Mouse (Mus musculus) induced T-regulatory cell, adult 2 months (primary cell): ENCODE results near the gene Cdkn1b.
A peak's percentile ranks its signal among the peaks of the same experiment; 100 is the strongest.

Source experiments
- DNase-seq: peaks from one replicate; pipeline ENCODE4 v3.0.0-alpha.2; 2012; ENCODE audit warnings: low read depth

Gene Cdkn1b

GRCm38 (mm10) chr6:134930383-134930782, 10.2 kb downstream of the Cdkn1b start:
- peak; percentile 56 for DNase-seq

GRCm38 (mm10) chr6:134931146-134931545, 10.9 kb downstream of the Cdkn1b start:
- DNase-seq, result peak; percentile 67

- peak; percentile 74 for DNase-seq
Measured at GRCm38 (mm10) chr6:134932486-134933206, 12.4 kb downstream of the Cdkn1b start.

GRCm38 (mm10) chr6:134933207-134933558, 13.0 kb downstream of the Cdkn1b start:
- DNase-seq, result no peak

- DNase-seq, result peak; percentile 28
Measured at GRCm38 (mm10) chr6:134934305-134934704, 14.1 kb downstream of the Cdkn1b start.

- DNase-seq, result no peak
Measured at GRCm38 (mm10) chr6:134939781-134940180, 19.6 kb downstream of the Cdkn1b start.

GRCm38 (mm10) chr6:134943759-134944407, 23.7 kb downstream of the Cdkn1b start:
- DNase-seq, result no peak

- peak; percentile 37 for DNase-seq
Measured at GRCm38 (mm10) chr6:134946054-134946453, 25.9 kb downstream of the Cdkn1b start.

- peak; percentile 80 for DNase-seq
Measured at GRCm38 (mm10) chr6:134946858-134947257, 26.7 kb downstream of the Cdkn1b start.

GRCm38 (mm10) chr6:134947311-134948087, 27.3 kb downstream of the Cdkn1b start:
- DNase-seq, result peak; percentile 94

GRCm38 (mm10) chr6:134948522-134949061, 28.4 kb downstream of the Cdkn1b start:
- no peak for DNase-seq

GRCm38 (mm10) chr6:134949241-134949640, 29.0 kb downstream of the Cdkn1b start:
- DNase-seq, result no peak

GRCm38 (mm10) chr6:134951364-134951763, 31.2 kb downstream of the Cdkn1b start:
- DNase-seq, result no peak

GRCm38 (mm10) chr6:134953976-134954375, 33.8 kb downstream of the Cdkn1b start:
- no peak for DNase-seq

GRCm38 (mm10) chr6:134956388-134956787, 36.2 kb downstream of the Cdkn1b start:
- no peak for DNase-seq

- DNase-seq, result no peak
Measured at GRCm38 (mm10) chr6:134961286-134961685, 41.1 kb downstream of the Cdkn1b start.

- DNase-seq, result no peak
Measured at GRCm38 (mm10) chr6:134961858-134962517, 41.8 kb downstream of the Cdkn1b start.

GRCm38 (mm10) chr6:134962518-134962893, 42.3 kb downstream of the Cdkn1b start:
- DNase-seq, result no peak

GRCm38 (mm10) chr6:134963910-134964309, 43.7 kb downstream of the Cdkn1b start:
- no peak for DNase-seq

- no peak for DNase-seq
Measured at GRCm38 (mm10) chr6:134966681-134967080, 46.5 kb downstream of the Cdkn1b start.

- no peak for DNase-seq
Measured at GRCm38 (mm10) chr6:134968326-134968725, 48.1 kb downstream of the Cdkn1b start.

- no peak for DNase-seq
Measured at GRCm38 (mm10) chr6:134969498-134969897, 49.3 kb downstream of the Cdkn1b start.
